Mouse (Mus musculus) v-Abl transformed pro-B cells (cell line): ENCODE data around the gene BC017158.

Experiments
- in situ Hi-C, 2 experiments: fragments of 400-800 bp; cut with MboI; formaldehyde crosslinking; loops; one replicate each; pipeline ENCODE4 v1.15.1; 2025; ENCODE audit not compliant: unreplicated experiment in 2 of 2

BC017158 gene

GRCm38 (mm10) chr7:128297617-128298480 lies at the start of gene BC017158:
Gene BC017158, minus strand, starts transcription at chr7:128298170.
- in situ Hi-C loops, result no loop called here

- in situ Hi-C loops, result loop anchor here (5.0 to 25.0 kb wide), 3 partner anchors 100 to 360 kb away; partner anchors contain the start of genes Tgfb1i1 (in 2 of the 2) and Pycard (in 1 of the 2)
Measured at GRCm38 (mm10) chr7:128346991-128347390, 49.0 kb upstream of the BC017158 start.

GRCm38 (mm10) chr7:128346522-128346921 lies 48.6 kb upstream of the BC017158 start:
- in situ Hi-C loops, result loop anchor here (5.0 to 25.0 kb wide), 3 partner anchors 99 to 359 kb away; partner anchors contain the start of genes Tgfb1i1 (in 2 of the 2) and Pycard (in 1 of the 2)

GRCm38 (mm10) chr7:128345691-128346090 lies 47.7 kb upstream of the BC017158 start:
- in situ Hi-C loops, result loop anchor here (5.0 to 25.0 kb wide), 3 partner anchors 98 to 358 kb away; partner anchors contain the start of genes Tgfb1i1 (in 2 of the 2) and Pycard (in 1 of the 2)

GRCm38 (mm10) chr7:128344928-128345653 lies 47.1 kb upstream of the BC017158 start:
- in situ Hi-C loops, result loop anchor here (5.0 to 25.0 kb wide), 3 partner anchors 98 to 358 kb away; partner anchors contain the start of genes Tgfb1i1 (in 2 of the 2) and Pycard (in 1 of the 2)

GRCm38 (mm10) chr7:128344488-128344887 lies 46.5 kb upstream of the BC017158 start:
- in situ Hi-C loops, result loop anchor here in 1 of 2 experiments (25.0 kb wide), 1 partner anchor 357 kb away; the partner anchor contains the start of gene Pycard

GRCm38 (mm10) chr7:128342691-128343090 lies 44.7 kb upstream of the BC017158 start:
- in situ Hi-C loops, result loop anchor here in 1 of 2 experiments (25.0 kb wide), 1 partner anchor 355 kb away; the partner anchor contains the start of gene Pycard

- in situ Hi-C loops, result loop anchor here in 1 of 2 experiments (25.0 kb wide), 1 partner anchor 353 kb away; the partner anchor contains the start of gene Pycard
Measured at GRCm38 (mm10) chr7:128340321-128340720, 42.4 kb upstream of the BC017158 start.

- in situ Hi-C loops, result loop anchor here in 1 of 2 experiments (25.0 kb wide), 1 partner anchor 346 kb away; the partner anchor contains the start of gene Pycard
Measured at GRCm38 (mm10) chr7:128332896-128333295, 34.9 kb upstream of the BC017158 start.

GRCm38 (mm10) chr7:128330981-128331380 lies 33.0 kb upstream of the BC017158 start:
- in situ Hi-C loops, result loop anchor here in 1 of 2 experiments (25.0 kb wide), 1 partner anchor 344 kb away; the partner anchor contains the start of gene Pycard

GRCm38 (mm10) chr7:128324977-128325376 lies 27.0 kb upstream of the BC017158 start:
- in situ Hi-C loops, result loop anchor here in 1 of 2 experiments (25.0 kb wide), 1 partner anchor 338 kb away; the partner anchor contains the start of gene Pycard

- in situ Hi-C loops, result no loop called here
Measured at GRCm38 (mm10) chr7:128321260-128321659, 23.3 kb upstream of the BC017158 start.

- in situ Hi-C loops, result no loop called here
Measured at GRCm38 (mm10) chr7:128320219-128320816, 22.3 kb upstream of the BC017158 start.

- in situ Hi-C loops, result no loop called here
Measured at GRCm38 (mm10) chr7:128319140-128319539, 21.2 kb upstream of the BC017158 start.

- in situ Hi-C loops, result no loop called here
Measured at GRCm38 (mm10) chr7:128317011-128317410, 19.0 kb upstream of the BC017158 start.

- in situ Hi-C loops, result no loop called here
Measured at GRCm38 (mm10) chr7:128314491-128314890, 16.5 kb upstream of the BC017158 start.

GRCm38 (mm10) chr7:128313601-128314000 lies 15.6 kb upstream of the BC017158 start:
- in situ Hi-C loops, result no loop called here

- in situ Hi-C loops, result no loop called here
Measured at GRCm38 (mm10) chr7:128312375-128313059, 14.5 kb upstream of the BC017158 start.

GRCm38 (mm10) chr7:128311811-128312210 lies 13.8 kb upstream of the BC017158 start:
- in situ Hi-C loops, result no loop called here
